Mouse (Mus musculus) thymus, adult 2 months (tissue): Measurements from ENCODE around the gene Mindy3.
"Not testable (repeated sequence)": the region's sequence is repeated elsewhere in the genome, so short reads cannot be mapped to it uniquely, and the experiment has no call there.

Experiments used
- CTCF ChIP-seq: fragments of 200-500 bp; IDR thresholded peaks from 2 replicates; pipeline ENCODE4 v1.5.1; 2012; ENCODE audit warnings: mild to moderate bottlenecking, control low read depth, low read length, moderate library complexity, borderline replicate concordance; ENCODE audit not compliant: control insufficient read depth, poor library complexity, insufficient read depth; ENCODE audit errors: extremely low read depth
- POLR2A ChIP-seq: fragments of 200-500 bp; IDR thresholded peaks from 2 replicates; pipeline ENCODE4 v1.6.1; 2012; ENCODE audit warnings: mild to moderate bottlenecking, low read length, control low read depth, moderate library complexity; ENCODE audit not compliant: control insufficient read depth, poor library complexity, insufficient read depth; ENCODE audit errors: extremely low read depth

DNA sequence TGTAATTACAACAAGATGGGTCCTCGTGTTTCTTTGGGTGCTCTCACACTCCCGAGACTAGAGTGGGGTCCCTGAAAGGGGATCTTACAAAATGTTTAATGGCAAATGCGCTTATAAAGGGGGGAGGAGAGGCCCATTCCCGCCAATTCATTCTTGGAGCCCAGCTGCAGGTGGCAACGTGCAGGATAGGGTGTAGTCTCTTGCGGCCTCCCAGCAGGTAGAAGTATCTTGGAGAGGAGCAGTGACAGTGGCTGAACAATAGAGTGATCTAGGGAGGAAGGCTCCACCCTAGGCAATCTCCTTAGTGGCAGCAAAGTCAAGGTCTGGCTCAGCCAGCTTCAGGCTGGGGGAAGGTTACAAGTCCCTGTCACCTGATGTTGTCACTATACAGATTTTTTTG lies 4.2 kb upstream of the Mindy3 start:
- TF ChIP-seq CTCF, POLR2A: not testable (repeated sequence)
